Mouse (Mus musculus) CH12.LX (cell line): Measurements from ENCODE around the gene 1110059E24Rik. TPM values are rescaled to one million over a fixed set of nuclear protein-coding genes. Genes with fewer than 3 reads are reported as not detected.
"Not testable (repeated sequence)": the region's sequence is repeated elsewhere in the genome, so short reads cannot be mapped to it uniquely, and the experiment has no call there.

Experiments used
- DNase-seq: peaks from one replicate; pipeline ENCODE4 v3.0.0-alpha.2; 2013; ENCODE audit errors: extremely low read depth
- H3K27ac ChIP-seq: 2 replicates; pipeline ENCODE4 v1.5.1; 2012; ENCODE audit warnings: low read depth, mild to moderate bottlenecking, control low read depth, moderate library complexity; ENCODE audit not compliant: insufficient read depth
- H3K27me3 ChIP-seq: replicated peaks from 2 replicates; pipeline ENCODE3; 2012; ENCODE audit warnings: inconsistent platforms
- H3K36me3 ChIP-seq, 2 experiments: replicated peaks in 1 of 2; 2 replicates each; pipeline versions ENCODE3 to v1.6.1; 2012; ENCODE audit warnings: inconsistent platforms in 1 of 2, low read length in 1 of 2, mild to moderate bottlenecking in 1 of 2, mixed read lengths in 1 of 2, moderate library complexity in 1 of 2; ENCODE audit not compliant: control insufficient read depth in 1 of 2, insufficient read depth in 1 of 2
- H3K4me1 ChIP-seq, 2 experiments: 2 replicates each; pipeline ENCODE4 v1.6.1; 2012; ENCODE audit warnings: inconsistent platforms in 1 of 2, moderate library complexity in 1 of 2; ENCODE audit not compliant: insufficient read depth in 2 of 2, control insufficient read depth in 1 of 2
- H3K4me2 ChIP-seq: 2 replicates; pipeline ENCODE4 v1.6.1; 2012; ENCODE audit warnings: low read depth, mild to moderate bottlenecking, control low read depth; ENCODE audit not compliant: poor library complexity, insufficient read depth, severe bottlenecking
- H3K4me3 ChIP-seq, 3 experiments: fragments of 150-350 bp in 1 of 3; sonication (generic) in 1 of 3; replicated peaks in 1 of 3; 2 replicates each; pipeline versions ENCODE3 to v1.5.1; 2011 to 2012; ENCODE audit warnings: low read depth in 2 of 3, low read length in 2 of 3, mild to moderate bottlenecking in 2 of 3, moderate library complexity in 2 of 3, control low read depth in 1 of 3, improper control_type of control experiment in 1 of 3, inconsistent platforms in 1 of 3, mixed read lengths in 1 of 3; ENCODE audit not compliant: poor library complexity in 1 of 3
- H3K79me2 ChIP-seq: replicated peaks from 2 replicates; pipeline ENCODE4 v1.6.1; 2012; ENCODE audit warnings: mild to moderate bottlenecking, moderate library complexity; ENCODE audit not compliant: control insufficient read depth, poor library complexity, insufficient read depth, severe bottlenecking; ENCODE audit errors: extremely low read depth
- H3K9ac ChIP-seq: 2 replicates; pipeline ENCODE4 v1.6.1; 2012; ENCODE audit warnings: low read depth, mild to moderate bottlenecking, control low read depth, moderate library complexity; ENCODE audit not compliant: insufficient read depth
- H3K9me3 ChIP-seq: replicated peaks from 2 replicates; pipeline ENCODE3; 2012; ENCODE audit warnings: low read length, inconsistent platforms, mixed read lengths
- CHD2 ChIP-seq: IDR thresholded peaks from 2 replicates; pipeline ENCODE4 v1.6.1; 2011; ENCODE audit warnings: low read length, improper control_type of control experiment
- CTCF ChIP-seq, 2 experiments: IDR thresholded peaks in 1 of 2; conservative IDR thresholded peaks in 1 of 2; 2 replicates each; pipeline ENCODE4 v1.5.1; 2011 to 2012; ENCODE audit warnings: low read depth in 2 of 2, low read length in 2 of 2, improper control_type of control experiment in 1 of 2, inconsistent platforms in 1 of 2, mild to moderate bottlenecking in 1 of 2, moderate library complexity in 1 of 2
- HCFC1 ChIP-seq: IDR thresholded peaks from 2 replicates; pipeline ENCODE4 v1.6.1; 2012; ENCODE audit warnings: low read depth, mild to moderate bottlenecking, inconsistent platforms, low read length, improper control_type of control experiment
- JUN ChIP-seq: IDR thresholded peaks from 2 replicates; pipeline ENCODE4 v1.6.1; 2011; ENCODE audit warnings: low read depth, mild to moderate bottlenecking, low read length, improper control_type of control experiment, moderate library complexity; ENCODE audit not compliant: insufficient read depth
- JUND ChIP-seq: conservative IDR thresholded peaks from 2 replicates; pipeline ENCODE4 v1.6.1; 2011; ENCODE audit warnings: low read depth, low read length, improper control_type of control experiment
- KAT2A ChIP-seq: IDR thresholded peaks from 2 replicates; pipeline ENCODE4 v1.6.1; 2012; ENCODE audit warnings: low read length, improper control_type of control experiment, inconsistent platforms; ENCODE audit not compliant: insufficient replicate concordance
- MAZ ChIP-seq: IDR thresholded peaks from 2 replicates; pipeline ENCODE4 v1.6.1; 2012; ENCODE audit warnings: low read depth, mild to moderate bottlenecking, inconsistent platforms, low read length, improper control_type of control experiment, moderate library complexity
- MXI1 ChIP-seq: IDR thresholded peaks from 2 replicates; pipeline ENCODE4 v1.6.1; 2011; ENCODE audit warnings: mild to moderate bottlenecking, low read depth, low read length, improper control_type of control experiment
- NELFE ChIP-seq: IDR thresholded peaks from 2 replicates; pipeline ENCODE4 v1.6.1; 2011; ENCODE audit warnings: low read depth, low read length, improper control_type of control experiment
- RCOR1 ChIP-seq: conservative IDR thresholded peaks from 2 replicates; pipeline ENCODE4 v1.6.1; 2012; ENCODE audit warnings: low read depth, mild to moderate bottlenecking, inconsistent platforms, low read length, improper control_type of control experiment
- SIN3A ChIP-seq: IDR thresholded peaks from 2 replicates; pipeline ENCODE4 v1.6.1; 2012; ENCODE audit warnings: low read length, improper control_type of control experiment, inconsistent platforms
- UBTF ChIP-seq: IDR thresholded peaks from 2 replicates; pipeline ENCODE4 v1.6.1; 2012; ENCODE audit warnings: low read depth, mild to moderate bottlenecking, inconsistent platforms, low read length, improper control_type of control experiment, moderate library complexity
- ZNF384 ChIP-seq: IDR thresholded peaks from 2 replicates; pipeline ENCODE4 v1.6.1; 2012; ENCODE audit warnings: low read depth, low read length, improper control_type of control experiment, inconsistent platforms
- dilution Hi-C: fragments of 300-500 bp; cut with MboI; formaldehyde crosslinking; loops from 2 replicates; pipeline ENCODE4 v1.14.3; 2020; ENCODE audit warnings: low sequenced_read_pairs; ENCODE audit not compliant: extremely low pct_unique_long_range_greater_than_20kb, extremely low pct_ligation_motif_present
- in situ Hi-C: fragments of 300-500 bp; cut with MboI; formaldehyde crosslinking; loops from 3 replicates; pipeline ENCODE4 v1.14.3; 2019; ENCODE audit warnings: low sequenced_read_pairs, low pct_ligation_motif_present, low pct_unique_long_range_greater_than_20kb, mixed read lengths
- polyA plus RNA-seq: library from polyadenylated mRNA; unstranded; fragments of >175 nt; gene quantifications from 2 replicates; pipeline ENCODE4 v1.2.1, GENCODE M21; 2012; ENCODE audit warnings: low read depth; ENCODE audit not compliant: insufficient read length
- total RNA-seq, 2 experiments: library from RNA; depleted of rRNA; stranded (reverse); fragments of 300-350 nt in 1 of 2; fragments of >200 nt in 1 of 2; gene quantifications; 2 replicates each; pipeline ENCODE4 v1.2.3; 2012 to 2014

Gene 1110059E24Rik
- total and polyA plus RNA-seq, 3 experiments: 25.5 to 106 (median 38.8) TPM

- Histone ChIP-seq H3K36me3 (peaks cover 3 to 10% of the 10 kb centered on the region in 2 experiments), H3K27me3 (no peaks in the 10 kb centered on the region), H3K4me3 (peak overlapping the region; percentile 32 to 47 (median 40)), H3K4me2 (peak overlapping the region; percentile 97), H3K4me1 (peaks cover 11 to 52% of the 10 kb centered on the region in 2 experiments), H3K27ac (peak overlapping the region; percentile 19), H3K9ac (0 out of 2 replicates have a peak overlapping the region, but pooled peaks have one; percentile 13), H3K79me2 (peaks cover 22% of the 10 kb centered on the region), H3K9me3 (no peaks in the 10 kb centered on the region)
- no peak for DNase-seq
- TF ChIP-seq SIN3A: 0 out of 2 replicates have a peak, but pooled peaks have one; percentile 50
- no peak for TF ChIP-seq ZNF384
- TF ChIP-seq JUND: no peak
- TF ChIP-seq MXI1: peak; percentile 34; the same call in 1 of the 2 replicates
- TF ChIP-seq UBTF: no peak
- no peak for TF ChIP-seq NELFE
- no peak for TF ChIP-seq KAT2A
- no peak for TF ChIP-seq RCOR1
- no peak for TF ChIP-seq CTCF (conservative IDR thresholded peaks at IDR 0.05 in 1 of 2, IDR thresholded peaks at IDR 0.05 in 1 of 2; ENCODE audit: low read depth in 2 of 2, low read length in 2 of 2)
- dilution Hi-C loops: no loop called here
- in situ Hi-C loops: no loop called here
Measured at GRCm38 (mm10) chr19:21629501-21629900, 23.3 kb downstream of the 1110059E24Rik start.

GRCm38 (mm10) chr19:21629030-21629429 is 23.7 kb downstream of the 1110059E24Rik start:
- in situ Hi-C loops: no loop called here
- Histone ChIP-seq H3K4me2 (peak overlapping the region; percentile 97), H3K27ac (no peak overlapping the region), H3K79me2 (peaks cover 21% of the 10 kb centered on the region), H3K9me3 (no peaks in the 10 kb centered on the region), H3K36me3 (peaks cover 3 to 11% of the 10 kb centered on the region in 2 experiments), H3K4me1 (peaks cover 11 to 50% of the 10 kb centered on the region in 2 experiments), H3K9ac (no peak overlapping the region), H3K27me3 (no peaks in the 10 kb centered on the region), H3K4me3 (no peak overlapping the region)
- TF ChIP-seq JUND: peak; percentile 53; the same call in 1 of the 2 replicates
- TF ChIP-seq MAZ: no peak
- no peak for TF ChIP-seq HCFC1
- TF ChIP-seq NELFE: no peak
- no peak for TF ChIP-seq RCOR1
- no peak for TF ChIP-seq CHD2
- TF ChIP-seq JUN: 0 out of 2 replicates have a peak, but pooled peaks have one; percentile 40
- no peak for TF ChIP-seq CTCF (conservative IDR thresholded peaks at IDR 0.05 in 1 of 2, IDR thresholded peaks at IDR 0.05 in 1 of 2; ENCODE audit: low read depth in 2 of 2, low read length in 2 of 2)
- peak; percentile 28; the same call in 1 of the 2 replicates for TF ChIP-seq ZNF384
- DNase-seq: no peak
- dilution Hi-C loops: no loop called here

GRCm38 (mm10) chr19:21628440-21628839 is 24.3 kb downstream of the 1110059E24Rik start:
- Histone ChIP-seq H3K79me2 (peaks cover 21% of the 10 kb centered on the region), H3K36me3 (peaks cover 3 to 11% of the 10 kb centered on the region in 2 experiments), H3K4me1 (peaks cover 11 to 50% of the 10 kb centered on the region in 2 experiments)
- H3K4me3 ChIP-seq, H3K4me2 ChIP-seq, DNase-seq, H3K9me3 ChIP-seq, H3K27me3 ChIP-seq, in situ Hi-C loops, H3K27ac ChIP-seq, H3K9ac ChIP-seq, dilution Hi-C loops: not testable (repeated sequence)
